Mouse (Mus musculus): ENCODE results near the gene Rspo3.

The Rspo3 gene

DNA sequence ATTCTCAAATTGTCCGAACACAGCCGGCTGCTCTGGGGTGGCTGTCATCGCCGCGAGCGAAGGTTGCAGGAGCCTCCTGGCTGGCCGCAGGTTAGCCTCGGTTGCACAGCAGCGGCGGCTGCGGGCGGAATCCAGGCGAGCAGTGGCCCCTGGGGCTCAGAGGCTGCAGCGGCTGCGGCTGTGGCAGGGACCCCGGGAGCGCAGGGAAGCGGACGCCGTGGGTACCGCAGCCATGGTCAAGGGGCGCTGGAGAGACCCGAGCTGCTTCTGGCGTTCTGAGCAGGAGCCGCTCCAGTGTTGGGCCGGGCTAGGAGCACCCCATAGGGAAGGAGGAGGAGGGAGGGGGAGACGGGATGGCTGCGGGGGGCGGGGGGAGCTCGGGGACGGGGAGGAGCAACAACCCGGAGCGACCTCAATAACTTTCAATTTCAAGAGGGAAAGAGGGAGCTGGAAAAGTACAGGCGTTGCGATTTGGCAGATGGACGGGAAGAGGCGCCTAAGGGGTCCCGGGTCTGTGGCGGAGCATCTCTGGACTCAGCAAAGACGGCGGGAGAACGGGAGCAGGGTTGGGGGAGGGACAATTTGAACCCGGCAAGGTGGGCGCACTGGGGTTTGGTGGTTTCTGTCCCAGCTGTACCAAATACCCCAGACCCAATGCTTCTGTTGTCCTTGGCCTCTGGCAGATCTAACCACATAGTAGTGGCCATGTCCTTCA lies at the start of gene Rspo3:
TSS of gene Rspo3 (minus strand) at position 322 of the 715 bp plus-strand sequence.
- DNase-seq (ENCODE audit: low spot score), result peak; percentile 28

DNA sequence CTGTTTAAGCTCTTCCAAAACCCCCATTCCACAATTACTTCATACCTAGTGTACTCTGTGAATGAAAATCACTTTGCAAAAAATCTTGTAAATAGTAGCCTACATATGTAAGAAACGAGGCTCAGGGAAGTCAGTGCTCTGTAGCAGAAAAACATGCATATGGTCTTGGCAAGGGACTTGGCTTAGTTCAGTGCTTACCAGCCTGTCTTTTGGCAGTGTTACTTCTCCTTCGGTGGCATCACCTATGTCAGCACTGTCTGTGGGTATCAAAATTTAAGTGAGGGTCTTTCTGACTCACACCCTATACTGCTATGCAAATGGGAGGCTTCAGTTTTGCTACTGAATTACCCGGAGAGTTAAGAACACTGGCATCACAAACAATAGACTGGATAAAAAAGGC lies 46.3 kb upstream of the Rspo3 start:
- DNase-seq (ENCODE audit: low spot score), result no peak

DNA sequence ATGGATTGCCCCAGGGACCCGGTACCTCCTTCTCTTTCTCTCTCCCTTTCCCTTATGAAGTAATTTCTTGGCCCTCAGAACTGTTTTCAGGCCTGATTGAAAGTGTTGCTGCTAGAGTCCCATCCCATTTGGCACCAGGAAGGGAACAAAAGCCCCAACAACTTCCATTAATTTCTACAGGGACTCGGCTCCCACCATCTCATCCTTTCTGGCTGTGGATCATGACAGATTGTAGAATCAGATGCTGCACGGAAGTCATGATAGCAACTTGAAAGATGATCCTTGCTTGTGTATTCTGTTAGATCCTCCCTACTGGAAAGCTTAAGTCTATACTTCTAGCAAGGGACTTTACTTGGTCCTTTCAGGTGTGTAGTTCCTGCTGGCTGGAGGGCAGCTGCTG lies 45.8 kb upstream of the Rspo3 start:
- no peak for DNase-seq (ENCODE audit: low spot score)

DNA sequence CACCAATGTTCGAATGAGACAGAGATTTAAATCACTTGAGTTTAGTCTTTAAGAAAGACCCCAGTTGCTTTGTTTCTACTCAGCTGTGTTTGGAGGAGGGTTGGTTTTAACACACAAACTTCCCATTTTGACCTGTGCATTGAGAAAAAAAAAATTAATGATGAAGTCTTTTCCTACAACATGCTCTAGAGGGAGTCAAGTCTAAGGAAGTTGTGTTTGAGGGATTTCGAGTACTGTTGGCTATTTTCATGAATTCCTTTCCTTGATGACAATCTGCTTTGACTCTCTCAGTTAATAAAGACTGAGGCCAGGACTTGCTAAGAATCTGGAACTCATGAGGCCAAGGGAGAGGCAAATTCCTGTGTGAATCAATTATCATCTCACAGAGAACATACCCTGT lies 20.3 kb upstream of the Rspo3 start:
- no peak for DNase-seq (ENCODE audit: low spot score)

DNA sequence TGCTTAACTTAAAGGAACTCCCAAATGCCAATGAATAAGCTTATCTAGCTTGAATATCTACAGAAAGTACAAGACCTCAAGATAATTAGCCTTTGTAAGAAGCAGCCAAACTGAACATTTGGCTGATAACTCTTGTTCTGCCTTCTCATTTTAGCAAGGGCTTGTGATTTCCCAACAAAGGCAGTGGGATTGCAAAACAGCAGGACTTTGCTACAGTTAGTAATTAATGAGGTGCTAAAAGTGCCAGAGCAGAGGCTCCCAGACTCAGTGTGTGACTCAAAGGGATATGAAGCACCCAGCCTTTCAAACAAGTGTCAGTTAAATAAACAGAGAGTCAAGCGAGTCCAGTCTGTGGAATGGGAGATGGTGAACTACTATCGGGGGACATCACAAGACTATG lies 18.7 kb upstream of the Rspo3 start:
- no peak for DNase-seq (ENCODE audit: low spot score)

DNA sequence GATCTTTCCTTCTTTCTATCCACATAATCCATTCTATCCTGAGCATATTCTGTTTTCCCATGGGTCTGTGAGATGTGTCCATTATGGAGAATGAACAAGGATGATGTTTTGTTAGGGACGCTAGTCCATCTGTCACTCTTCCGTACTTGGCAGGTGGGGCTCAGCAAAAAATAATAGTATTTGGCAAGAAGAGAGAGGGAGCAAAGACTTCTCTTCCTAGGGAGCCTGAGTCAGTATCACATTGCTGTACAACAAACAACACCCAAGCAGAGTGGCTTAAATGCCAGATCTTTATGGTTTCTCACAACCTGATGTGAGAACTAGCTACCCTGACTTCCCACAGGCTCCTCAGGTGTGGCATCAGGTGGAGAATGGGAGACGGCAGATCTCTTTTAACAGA lies 7.3 kb upstream of the Rspo3 start:
- DNase-seq (ENCODE audit: low spot score), result no peak

DNA sequence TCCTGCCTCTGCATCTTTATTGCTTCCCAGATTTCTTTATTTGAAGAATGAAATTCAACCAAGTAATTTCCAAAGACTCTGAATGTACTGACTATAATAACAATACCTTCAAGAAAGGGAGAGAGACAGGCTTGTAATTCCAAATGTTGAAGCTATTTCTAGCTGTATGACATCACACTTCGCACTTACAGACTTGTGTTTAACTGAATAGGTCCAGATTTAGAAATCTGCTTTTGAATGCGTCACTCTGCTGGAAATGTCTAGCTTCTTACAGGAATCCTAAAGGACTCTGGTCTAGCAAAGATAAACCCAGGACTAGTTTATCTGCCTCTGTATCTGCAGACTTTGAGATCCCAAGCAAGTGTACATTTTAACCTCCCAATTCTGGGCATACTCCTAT lies 3.8 kb upstream of the Rspo3 start:
- no peak for DNase-seq (ENCODE audit: low spot score)

DNA sequence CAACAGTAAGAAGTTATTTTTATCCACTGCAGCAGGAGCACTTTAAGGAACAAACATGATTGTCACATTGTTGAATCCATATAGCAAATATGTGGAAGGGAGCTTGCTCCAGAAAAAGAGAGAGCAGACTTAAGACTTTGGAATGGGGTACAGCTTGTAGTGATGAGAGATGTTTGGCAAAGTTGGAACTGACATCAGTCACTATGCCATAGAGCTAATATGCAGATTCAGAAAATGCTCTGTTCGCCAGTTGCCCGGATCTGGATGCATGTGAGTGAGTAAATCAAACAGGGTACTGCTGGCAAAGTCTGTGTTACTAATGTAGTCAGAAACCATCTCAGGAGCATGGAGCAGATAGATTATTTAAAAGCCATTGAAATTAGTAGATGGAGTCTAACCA lies 3.1 kb upstream of the Rspo3 start:
- no peak for DNase-seq (ENCODE audit: low spot score)

DNA sequence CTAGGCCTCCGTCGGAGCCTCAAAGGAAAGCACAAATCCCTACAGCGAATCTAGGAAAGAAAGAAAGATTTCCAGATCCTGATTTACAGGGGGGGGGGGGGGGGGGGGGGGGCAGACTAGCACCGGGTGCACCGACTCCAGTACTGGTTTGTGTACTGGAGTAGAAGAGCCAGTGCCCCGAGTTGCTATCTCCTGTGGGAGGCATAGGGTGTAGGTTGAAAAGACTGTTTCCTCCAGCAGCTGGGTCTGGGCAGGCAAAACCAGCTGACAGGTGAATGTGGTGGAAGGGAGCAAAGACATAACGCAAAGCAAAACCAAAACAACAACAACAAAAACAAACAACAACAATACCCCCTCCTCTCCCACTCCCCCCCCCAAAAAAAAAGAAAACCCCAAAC lies 838 bp downstream of the Rspo3 start:
- no peak for DNase-seq (ENCODE audit: low spot score)

DNA sequence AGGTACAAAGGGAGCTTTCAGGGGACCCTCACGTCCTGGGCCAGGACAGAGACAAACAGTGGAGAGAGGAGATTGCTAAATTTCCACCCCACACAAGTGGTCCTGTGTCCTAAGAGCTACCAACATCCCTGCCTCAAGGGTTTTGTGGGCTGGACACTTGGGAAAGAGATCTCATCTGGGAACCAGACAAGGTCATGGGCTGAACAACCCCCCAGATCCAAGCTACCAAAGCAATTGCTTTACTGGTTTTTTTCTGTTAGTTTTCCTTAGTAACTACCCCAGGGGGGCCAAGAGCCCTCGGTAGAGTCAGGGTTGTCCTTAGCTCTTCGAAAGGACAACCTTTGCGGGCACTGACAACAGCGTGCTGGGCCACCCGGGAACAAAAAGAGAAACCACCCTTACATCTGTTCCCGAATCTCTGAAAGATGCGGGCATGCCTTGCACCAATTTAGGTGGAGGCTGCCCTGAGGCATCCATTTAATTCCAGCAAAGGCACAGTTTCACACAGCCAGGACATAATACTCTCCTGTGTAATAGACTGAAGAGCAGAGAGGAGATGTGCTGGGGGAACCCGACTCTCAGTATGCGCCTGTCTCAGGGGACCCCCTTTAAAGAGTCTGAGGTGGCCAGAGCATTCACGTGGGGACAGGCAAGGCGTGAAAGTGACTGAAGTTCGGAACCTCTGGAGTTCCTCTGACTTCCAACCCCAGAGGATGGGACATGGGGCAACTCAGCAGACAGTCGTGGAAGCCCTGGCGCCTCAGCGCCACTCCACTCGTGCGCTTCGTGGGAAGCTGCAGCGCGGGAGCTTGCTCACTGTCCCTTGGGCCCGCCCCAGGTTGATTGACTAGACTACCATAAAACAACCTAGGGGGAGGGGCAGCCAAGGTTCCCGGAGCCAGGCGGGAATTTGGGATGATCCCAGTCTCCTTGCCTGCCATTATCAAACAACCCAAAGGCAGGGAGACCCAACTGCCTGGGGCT lies 1.5 kb downstream of the Rspo3 start:
- DNase-seq (ENCODE audit: low spot score), result peak; percentile 6

DNA sequence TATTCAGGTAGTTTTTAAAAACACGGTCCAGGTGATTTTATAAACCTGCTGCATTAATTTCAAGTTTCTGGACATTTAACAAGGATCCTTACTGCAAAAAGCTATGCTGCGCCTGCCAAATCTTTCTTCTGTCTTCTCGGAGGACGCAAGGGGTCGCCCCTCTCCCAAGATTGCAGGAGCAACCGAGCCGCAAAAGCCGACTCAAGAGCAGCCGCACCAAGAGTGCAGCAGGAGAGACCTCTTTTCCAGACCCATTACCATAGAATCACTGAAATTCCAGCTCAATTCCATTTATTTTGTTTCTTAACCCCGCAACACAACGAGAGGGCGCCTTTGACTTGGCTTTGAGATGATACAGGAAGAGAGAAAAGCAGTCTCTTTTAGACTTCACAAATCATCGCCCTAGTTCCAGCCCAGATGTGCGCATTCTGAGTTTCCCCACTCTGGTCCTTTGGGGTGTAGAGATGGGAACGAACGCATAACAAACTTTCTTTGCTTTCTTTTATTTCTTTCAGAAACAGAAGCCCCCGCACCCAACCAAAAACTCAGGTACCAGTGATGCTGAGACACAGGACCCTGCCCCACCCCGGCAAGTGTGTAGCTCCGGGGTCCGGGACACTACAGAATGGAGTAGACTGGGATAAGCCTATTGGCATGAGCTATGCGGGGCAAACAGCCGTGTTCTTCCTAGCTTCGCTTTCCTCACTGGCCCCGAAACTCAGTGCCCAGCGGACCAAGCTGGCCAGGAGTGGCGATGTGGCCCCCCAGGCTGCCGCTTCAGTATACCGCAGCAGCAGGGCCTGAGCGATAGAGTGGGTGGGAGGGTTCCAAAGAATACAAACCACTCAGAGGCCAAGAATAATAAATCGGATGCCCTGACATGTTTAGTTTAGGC lies 2.6 kb downstream of the Rspo3 start:
- DNase-seq (ENCODE audit: low spot score), result peak; percentile 39

DNA sequence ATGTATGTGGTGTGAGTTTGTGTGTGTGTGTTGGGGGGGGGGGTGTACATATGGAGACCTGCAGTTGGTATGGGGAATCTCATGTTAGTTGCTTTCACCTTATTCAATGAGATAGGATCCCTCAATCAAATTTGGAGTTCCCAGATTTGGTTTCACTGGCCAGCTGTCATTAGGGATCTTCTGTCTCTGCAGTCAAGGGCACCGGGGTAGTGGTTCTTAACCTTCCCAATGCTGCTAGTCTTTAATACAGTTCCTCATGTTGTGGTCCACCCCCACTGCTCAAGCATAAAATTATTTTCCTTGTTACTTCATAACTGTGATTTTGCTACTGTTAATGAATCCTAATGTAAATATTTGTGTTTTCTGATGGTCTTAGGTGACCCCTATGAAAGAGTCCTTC lies 22.1 kb downstream of the Rspo3 start:
- DNase-seq (ENCODE audit: low spot score), result no peak

DNA sequence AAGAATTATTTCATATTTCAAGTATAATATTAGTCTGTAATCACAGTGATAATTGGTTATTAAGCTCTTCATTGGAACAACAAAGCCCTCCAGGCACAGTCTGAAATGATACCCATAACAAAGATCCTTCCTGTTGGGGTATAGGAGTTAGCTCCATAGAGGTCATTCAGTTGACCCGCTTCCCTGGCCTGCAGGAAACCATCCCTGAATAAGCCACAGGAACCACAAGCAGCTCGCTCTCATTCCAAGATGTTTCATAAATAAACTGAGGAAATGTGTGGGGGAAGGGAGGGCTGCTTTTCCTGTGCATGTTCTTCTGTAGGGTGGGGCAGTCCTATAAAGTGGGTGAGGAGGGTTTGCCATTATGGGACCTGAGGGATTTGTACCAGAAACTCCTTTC lies 27.5 kb downstream of the Rspo3 start:
- DNase-seq (ENCODE audit: low spot score), result no peak

DNA sequence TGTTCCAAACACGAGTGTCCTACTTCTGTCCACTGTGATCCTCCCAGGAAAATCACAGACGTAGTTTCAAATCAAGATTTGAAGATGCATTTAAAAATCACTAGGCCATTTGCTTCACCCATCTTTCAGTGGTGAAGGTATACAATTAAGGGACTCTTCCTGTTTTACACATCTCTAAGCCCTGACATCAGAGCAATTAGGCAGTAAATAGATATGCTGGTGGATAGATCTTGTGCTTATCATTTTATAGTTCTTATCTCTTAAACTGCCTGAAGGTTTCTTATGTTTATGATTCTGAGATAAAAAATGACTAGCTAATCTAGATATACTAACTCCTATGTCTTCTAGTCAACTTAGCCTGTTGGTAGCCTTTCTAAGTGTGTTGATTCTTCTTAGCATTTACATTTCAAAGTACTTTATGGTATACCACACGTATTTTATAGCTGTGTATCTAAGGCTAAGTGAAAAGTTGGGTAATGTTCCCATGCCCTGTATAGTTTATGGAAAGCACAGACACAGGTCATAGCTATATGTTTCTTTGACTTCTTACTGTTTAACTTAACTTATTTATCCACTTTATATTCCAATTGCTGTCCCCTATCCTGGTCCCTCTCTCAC lies 38.4 kb downstream of the Rspo3 start:
- no peak for DNase-seq (ENCODE audit: low spot score)

DNA sequence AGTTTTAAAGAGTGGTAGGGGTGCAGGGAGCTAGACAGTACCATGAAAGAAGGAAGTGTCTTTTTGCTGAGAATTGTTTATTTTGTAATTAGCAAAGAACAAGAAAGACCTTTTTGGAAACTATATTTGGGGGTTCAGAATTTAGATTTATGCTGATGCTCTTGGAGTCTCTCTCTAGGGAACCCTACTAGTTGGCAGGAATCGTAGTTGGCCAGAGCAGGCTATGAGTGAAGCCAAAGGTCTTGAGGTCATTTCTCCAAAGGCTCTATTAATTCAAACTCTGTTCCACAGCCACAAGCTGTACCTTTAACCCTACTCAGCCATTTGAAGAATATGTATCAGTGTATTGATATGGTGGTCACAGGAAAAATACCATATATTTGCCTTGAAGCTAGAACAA lies 41.7 kb downstream of the Rspo3 start:
- DNase-seq (ENCODE audit: low spot score), result no peak

DNA sequence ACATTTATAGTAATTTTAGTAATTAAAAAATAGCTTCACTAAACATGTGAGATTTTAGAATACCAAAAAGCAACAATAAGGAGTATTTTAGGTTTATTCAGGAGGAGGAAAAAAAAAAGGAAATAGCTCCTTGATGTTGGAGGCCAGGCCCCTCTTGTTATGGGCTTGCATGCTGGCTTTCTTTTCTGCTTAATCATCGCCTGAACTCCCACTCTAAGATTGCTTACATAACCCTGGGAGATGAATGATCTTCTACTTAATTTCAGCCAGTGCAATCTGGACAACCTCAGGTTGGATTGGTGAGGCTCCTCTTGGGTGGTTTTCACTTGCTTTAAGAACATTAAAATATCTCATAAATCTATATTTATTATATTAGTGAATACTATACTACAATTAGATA lies 54.7 kb downstream of the Rspo3 start:
- DNase-seq (ENCODE audit: low spot score), result no peak

DNA sequence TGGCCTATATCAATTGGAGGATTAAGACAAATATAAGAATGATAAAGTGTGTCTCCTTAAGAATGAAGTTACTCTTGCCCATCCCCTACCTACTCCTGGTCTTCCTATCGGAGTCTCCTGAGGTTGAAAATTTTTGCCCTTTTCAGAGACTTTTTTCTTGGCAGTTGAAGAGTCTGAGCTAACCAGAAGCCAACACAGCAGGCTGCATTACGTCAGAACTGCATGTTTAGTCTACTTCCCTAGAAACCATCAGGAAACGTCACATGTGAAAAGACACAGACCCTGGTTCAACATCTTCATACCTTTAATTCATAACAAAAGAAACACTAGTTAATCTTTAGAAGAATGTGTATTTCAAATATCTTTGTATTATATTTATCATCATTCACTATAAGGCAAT lies 56.3 kb downstream of the Rspo3 start:
- no peak for DNase-seq (ENCODE audit: low spot score)

DNA sequence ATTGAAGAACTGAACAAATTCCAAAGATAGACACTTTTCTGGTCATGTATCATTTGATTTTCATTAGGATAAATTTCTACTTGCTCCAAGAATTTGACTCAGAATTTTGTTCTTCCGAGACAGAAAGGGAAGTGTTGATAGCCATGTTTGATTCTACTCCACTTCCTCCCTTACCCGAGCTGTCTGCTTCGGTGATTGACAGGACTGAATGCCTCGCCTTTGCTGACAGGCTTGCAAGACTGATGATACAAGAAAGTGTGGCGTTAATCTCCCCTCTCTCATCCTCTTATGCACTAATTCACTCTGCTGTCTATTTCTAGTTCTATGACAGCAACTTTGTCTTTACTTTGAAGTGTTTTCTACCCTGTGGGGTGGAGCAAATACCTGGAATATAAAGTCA lies 65.2 kb downstream of the Rspo3 start:
- DNase-seq (ENCODE audit: low spot score), result no peak

DNA sequence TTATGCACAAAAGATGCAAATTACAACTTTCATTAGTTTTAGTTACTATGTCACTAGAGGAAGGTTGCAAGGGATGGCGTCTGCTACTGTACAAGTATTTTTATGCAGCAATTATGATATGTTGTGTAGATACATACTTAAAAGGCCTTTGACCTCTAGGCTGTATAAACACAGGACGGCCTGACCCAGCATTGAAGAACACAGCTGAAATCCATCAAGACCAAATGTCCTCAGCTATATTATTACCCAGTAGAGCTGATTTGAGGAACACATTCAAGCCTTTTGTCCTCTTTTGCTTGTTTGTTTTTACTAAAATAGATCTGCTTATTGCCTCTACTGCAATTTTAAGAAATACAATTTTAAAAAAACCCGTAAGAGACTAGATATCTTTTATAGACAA lies 75.6 kb downstream of the Rspo3 start:
- no peak for DNase-seq (ENCODE audit: low spot score)

DNA sequence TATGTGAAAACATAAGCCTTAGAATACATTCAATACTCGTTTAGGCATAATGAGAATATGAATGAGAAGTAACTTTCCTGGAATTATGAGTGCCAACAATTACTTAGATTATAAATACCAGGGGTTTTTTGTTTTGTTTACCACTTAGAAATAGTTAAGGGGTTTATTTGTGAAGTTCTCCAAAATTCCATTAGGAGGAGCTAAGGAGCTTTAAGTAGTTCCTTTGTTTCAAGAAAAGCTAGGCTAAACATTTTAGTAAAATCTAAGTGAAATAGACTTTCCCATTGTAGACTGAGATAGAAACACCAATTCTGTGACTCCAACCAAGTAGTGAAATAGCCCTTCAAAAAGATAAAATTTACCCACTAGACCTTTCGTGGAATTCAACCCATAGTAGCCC lies 76.0 kb downstream of the Rspo3 start:
- no peak for DNase-seq (ENCODE audit: low spot score)

DNA sequence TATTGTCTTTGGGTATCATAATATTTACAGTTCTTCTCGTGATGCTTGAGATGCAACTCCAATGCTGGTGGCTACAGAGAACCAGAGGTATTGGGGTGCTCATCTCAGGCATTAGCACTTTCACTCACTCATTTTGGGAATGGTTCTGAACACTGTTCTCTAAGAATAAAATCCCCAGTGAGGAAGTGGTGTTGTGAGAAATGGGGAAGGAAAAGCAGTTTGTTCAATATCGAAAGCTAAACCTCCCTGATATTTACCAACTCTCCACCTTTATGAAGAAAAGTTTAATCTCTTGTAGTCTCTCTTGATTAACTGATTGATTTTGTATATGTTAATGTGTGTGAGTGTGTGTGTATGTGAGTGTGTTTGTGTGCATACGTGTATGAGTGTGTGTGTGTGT lies 90.6 kb downstream of the Rspo3 start:
- no peak for DNase-seq (ENCODE audit: low spot score)

DNA sequence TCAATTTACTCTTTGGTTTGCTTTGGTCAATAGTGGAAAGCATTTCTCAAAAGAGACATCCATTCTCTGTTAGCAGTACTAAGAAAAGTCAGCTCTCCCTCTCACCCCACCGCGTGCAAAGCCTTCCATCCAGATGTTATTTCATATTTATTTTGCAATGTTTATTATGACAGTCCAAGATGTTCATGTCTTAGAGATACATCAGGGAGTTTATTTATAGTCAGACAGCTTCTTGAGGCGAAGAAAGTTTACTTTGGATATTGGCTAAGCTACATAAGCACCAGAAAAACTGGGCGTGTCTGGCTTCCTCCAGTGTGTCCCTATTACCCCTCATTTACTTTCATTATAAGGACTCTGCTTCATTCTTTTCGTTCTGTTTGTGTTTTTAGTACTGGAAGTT lies 94.4 kb downstream of the Rspo3 start:
- no peak for DNase-seq (ENCODE audit: low spot score)
